Mouse (Mus musculus): ENCODE data around the gene Igsf9b.

DNA sequence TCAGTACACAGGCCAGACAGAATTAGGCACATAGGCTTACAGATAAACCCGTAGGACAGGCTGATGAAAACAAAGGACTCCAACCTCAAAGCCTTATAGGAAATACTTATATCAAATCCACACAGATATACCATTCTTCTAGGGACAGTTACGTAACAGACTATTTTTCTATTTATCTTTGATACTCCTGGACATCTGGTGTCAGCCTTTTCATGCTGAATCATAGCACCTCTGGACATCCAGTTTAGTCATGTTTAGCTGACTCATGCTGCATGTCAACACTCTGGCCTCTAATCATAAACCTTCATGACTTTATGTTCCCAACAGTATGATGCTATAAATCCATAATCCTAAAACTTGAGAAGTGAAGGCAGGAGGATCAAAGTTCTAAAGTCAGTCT, 29.1 kb upstream of the Igsf9b start:
- no peak for TF ChIP-seq CTCF (IDR thresholded peaks at IDR 0.05; ENCODE audit: borderline replicate concordance, insufficient read depth, low read length)
- TF ChIP-seq POLR2A (IDR thresholded peaks at IDR 0.05; ENCODE audit: low read depth, low read length), result no peak

Measured in embryonic fibroblast, embryonic 13.5 days (primary cell).